Mouse (Mus musculus): ENCODE results near the gene Ftcd.

Ftcd gene

DNA sequence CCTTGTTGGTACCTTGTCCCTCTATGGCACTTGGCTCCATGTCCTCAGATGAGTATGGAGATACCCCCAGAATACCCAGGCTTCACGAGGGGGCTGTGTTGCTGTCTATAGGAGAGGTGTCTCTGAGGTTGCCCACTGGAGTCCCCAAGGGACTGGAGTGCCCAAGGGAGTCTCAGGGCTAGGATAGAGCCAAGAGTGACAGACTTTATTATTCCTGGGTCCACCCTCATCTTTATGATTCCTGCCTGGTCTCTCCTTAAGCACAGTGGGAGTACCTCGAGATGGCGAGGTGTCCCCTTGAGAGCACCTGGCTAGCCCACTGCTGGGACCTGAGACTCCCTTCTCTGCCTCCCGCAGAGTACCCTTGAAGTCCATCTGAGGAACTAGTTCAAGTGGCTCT lies 47.0 kb downstream of the Ftcd start:
- no peak for DNase-seq

DNA sequence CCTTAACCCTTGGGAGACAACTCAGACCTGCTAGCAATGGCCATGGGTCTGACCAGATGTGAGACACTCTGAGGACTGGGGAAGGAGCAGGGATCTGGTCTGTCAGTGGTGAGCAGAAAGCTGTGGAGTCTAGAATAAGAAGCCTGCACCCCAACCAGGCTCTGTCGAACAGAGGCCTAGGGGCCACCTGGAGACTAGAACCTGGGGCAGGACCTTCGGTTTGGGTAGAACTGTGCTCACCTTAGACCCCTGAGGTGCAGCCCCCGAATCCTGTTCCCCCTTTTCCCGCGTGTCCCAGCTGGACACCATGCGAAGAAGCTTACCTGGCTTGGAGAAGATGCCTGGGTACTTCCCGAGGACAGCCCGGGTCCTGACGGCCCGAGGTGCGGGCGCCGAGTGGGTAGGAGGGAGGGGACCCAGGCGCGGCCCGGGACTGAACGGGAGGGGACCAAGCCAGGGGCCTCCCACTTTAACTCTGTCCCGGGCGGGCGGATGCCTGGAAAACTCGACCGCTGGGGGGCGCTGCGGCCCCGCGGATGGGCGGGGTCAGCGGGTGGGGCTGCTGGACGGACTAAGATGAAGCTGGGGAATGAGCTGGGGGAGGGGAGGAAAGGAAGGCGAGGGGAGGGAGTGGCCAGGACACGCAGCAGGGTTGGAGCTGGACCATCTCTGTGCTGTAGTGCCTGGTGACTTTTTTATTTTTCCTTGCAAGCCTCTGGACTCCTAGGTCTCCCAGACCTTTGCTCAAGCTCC lies 47.7 kb downstream of the Ftcd start, which contains the start of gene Col6a2:
TSS of gene Col6a2 (minus strand) at position 703 of the 753 bp plus-strand sequence.
- peak; percentile 77 for DNase-seq

DNA sequence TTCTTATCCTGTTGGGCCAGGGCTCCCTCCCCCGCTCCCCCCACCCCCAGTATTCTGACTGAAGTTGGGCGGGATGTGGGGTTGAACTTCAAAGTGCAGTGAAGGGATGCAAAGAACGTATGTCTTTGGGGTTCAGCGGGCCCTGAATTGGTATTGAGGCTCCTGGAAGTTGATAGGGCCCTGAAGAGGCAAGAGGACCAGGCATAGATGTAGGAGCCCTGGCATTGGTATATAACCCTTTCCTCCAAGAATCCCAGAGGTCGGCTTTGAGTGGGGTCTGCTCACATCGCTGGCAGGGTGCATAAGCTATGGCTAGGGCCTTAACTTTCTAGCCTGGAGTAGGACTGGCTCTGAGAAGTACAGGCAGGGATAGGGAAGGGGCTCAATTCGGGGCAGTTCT lies 48.3 kb downstream of the Ftcd start:
- no peak for DNase-seq

DNA sequence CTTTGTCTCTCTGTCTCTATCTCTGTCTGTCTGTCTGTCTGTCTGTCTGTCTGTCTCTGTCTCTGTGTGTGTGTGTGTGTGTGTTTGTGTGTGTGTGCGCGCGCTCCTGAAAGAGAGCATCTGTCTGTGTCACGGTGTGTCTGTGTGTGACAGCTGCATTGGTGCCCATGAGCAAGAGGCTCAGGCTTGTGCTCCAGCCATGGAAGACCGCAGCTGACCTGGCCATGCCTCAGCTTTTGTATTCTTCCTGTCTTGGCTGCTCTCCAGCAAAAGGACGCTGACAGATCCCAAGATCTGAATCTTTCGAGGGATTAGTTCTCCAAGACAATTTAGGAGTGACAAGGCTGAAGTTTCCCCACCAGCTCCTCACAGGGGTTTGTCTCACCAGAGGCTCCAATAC lies 49.5 kb downstream of the Ftcd start:
- DNase-seq: no peak

DNA sequence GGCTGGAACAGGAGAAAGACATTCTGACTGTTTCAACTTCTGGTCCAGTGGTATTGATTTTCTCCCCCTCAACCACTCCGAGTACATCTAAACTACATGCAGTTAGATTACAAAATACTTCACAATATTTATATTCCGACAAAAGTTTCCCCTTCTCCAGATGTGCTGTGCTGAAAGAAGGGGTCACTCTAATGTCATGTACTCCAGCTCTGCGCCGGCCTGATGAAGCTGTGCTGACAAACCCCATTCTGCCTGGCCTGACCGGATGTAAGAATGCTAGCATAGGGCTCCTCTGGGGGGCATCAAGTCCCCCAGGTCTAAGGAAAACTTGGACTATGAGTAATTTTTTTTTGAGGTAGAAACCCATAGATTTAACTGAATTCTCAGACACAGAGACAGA lies 52.3 kb downstream of the Ftcd start:
- no peak for DNase-seq

DNA sequence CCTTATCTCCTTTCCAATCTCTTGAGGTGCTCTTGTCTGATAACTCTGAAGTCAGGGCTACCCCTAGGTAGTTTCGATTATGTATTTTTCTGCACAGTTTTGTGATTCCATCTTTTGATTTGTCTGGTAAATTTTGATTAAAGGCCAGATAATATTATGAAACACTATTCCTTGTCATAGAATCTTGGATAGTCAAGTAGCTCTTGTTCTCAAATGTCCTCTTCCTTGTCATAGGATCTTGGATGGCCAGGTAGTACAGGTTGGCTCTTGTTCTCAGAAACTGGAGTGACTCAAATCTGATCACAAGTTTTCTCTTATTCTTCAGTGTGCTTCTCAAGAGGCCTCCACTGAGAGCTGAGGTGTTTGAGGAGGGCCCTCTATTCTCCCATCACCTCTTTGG lies 55.2 kb downstream of the Ftcd start:
- DNase-seq: no peak

DNA sequence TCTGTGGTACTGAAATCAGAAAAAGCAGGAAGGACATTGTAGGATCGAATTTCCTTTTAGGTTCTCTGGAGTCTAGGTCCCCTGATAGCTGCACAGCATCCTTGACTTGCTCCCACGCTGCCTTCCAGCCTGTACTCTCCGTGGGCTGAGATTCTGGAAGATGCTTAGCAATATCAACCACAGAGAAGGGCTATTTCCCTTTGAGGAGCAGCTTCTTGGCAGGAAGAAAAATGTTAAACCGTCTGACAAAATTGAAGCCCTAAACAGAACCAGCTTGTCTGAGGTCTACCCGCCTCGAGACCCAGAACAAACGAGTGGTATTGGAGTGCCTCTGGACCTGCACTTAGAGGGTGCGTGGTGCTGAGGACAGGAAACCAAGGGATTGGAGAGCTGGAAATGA lies 57.2 kb downstream of the Ftcd start:
- no peak for DNase-seq

DNA sequence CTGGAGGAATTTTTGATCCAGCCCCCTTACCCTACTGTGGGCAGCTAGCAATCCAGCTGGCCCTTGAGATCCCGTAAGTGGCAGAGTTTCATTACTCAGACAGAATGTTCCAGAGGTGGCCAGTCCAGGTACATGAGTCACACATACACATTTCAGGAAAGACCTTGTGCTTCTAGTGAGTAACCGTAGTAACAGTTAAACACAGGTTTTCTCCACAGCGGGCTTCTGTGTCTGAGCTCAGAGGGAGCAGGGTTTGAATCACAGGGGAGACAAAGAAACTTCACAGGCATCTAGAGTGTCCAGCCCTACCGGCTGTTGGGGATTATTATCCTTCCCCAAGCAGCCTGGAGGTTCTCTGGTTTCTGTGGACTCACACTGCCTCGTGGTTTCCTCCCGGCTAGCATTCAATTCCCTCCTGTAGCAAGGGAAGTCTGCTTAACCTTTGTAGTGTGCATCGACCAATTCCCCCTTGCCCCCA lies 58.7 kb downstream of the Ftcd start:
- DNase-seq: no peak

DNA sequence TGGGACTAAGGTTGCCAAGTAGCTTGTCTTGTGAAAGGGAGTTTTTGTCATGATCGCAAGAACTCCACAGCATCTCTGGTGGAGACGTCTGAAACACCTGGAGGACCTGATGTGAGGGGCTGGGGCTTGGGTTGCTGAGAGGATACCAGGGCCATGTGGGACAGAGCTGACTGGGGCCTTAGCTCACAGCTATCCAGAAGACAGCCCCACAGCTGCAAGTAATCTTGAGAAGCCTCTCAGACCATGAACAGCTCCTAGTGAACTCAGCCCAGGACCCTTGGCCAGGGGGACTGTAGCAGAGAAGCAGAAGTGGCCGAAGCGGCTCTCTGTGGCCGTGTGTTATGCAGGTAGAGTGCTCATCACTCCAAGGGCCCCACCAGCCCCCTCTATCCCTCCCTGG lies 59.1 kb downstream of the Ftcd start:
- DNase-seq: no peak

DNA sequence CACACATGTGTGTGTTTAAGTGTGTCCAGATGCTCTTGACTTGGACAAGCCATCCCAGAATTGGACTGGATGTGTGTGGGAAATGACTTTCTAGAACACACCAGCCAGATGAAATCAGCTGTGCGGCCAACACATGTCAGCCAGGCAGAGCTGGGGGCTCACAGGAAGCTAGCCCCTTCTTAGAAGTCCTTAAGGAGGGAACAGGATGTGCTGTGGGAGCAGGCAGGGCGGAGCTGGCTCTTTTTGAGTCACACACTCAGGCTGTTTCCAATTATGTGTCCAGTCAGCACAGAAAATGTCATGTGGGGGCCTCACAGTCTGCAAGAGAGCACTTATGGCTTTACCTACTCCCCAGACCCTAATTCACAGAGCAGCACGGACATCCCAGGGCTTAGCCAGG lies 60.6 kb downstream of the Ftcd start:
- DNase-seq: peak; percentile 9

DNA sequence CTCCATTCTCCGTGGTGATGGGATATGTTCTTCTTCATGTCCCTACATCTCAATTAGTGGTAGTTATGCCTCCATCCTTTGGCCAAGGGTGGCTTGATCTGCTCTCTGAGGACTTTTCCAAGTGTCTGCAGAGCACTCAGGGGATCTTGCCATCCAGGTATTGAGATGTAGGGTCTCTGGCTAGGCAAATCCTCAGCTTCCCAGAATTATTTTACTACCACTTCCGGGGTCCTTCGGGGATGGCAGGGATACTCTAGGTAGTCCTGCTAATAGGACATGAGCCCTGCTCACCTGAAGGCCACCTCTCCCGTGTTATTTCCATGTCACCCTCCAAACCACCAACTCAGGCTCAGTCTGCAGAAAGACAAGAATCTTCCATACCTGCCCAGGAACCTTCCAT lies 61.2 kb downstream of the Ftcd start:
- peak; percentile 2 for DNase-seq

Measured in kidney, adult 18-20 months (tissue).